Comparison of ENCODE assay signal across 7 mouse cellular contexts in the genomic region with DNA sequence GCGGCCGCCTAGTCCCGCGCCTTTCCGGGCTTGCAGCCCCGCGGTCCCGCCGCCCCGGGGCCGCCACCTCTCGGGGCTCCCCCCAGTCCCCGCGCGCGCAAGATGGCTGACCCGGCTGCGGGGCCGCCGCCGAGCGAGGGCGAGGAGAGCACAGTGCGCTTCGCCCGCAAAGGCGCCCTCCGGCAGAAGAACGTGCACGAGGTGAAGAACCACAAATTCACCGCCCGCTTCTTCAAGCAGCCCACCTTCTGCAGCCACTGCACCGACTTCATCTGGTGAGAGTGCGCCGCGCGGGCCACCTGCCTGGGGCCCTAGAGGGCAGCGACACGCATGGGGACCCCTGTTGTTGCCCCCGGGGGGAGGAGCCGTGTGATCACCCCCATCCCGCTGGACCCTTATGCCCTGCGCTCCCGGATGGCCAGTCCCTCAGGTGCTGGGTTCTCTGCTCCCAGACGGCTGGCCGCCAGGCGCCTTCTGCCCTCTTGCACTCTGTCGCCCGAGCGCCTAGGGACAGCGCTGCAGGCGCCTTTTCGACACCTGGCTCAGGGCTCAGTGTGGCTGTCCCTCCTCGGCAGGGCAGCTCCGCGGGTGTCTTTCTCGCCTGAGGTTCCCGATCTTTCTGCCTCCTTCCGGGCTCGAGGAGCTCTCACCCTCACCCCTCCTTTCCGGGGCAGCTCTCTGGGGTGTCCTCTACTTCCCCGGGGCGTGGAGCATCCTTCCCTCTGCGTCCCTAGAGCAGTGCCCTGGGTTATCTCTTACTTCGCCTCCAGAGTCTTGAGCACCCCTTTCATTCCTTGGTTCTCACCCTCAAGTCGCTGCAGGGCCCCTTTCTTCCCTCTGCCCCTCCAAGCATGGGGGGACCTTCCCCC. TPM values are rescaled to one million over a fixed set of nuclear protein-coding genes. Genes with fewer than 3 reads are reported as not detected.
A peak's percentile ranks its signal among the peaks of the same experiment; 100 is the strongest.
DNase-seq lines count a peak whose midpoint lies in the region; ATAC-seq lines count a peak whose summit lies in the region.

No protein-coding gene starts in this region.

- no peaks in the 10 kb centered on the region for H3K9me3 ChIP-seq in embryonic facial prominence, embryonic 14.5 days (ENCODE audit: control insufficient read depth, low read length)
- H3K9me3 ChIP-seq in hindbrain, embryonic 11.5 days (ENCODE audit: control insufficient read depth, low read length): no peaks in the 10 kb centered on the region
- no peaks in the 10 kb centered on the region for H3K9me3 ChIP-seq in liver, embryonic 16.5 days (replicated peaks; ENCODE audit: control insufficient read depth, low read length)
- H3K9me3 ChIP-seq in neural tube, embryonic 13.5 days: no peaks in the 10 kb centered on the region

- WGBS in embryonic facial prominence, embryonic 14.5 days: under 1% methylated on average over 23 of the region's 66 CpGs
- under 1% methylated on average over 63 of the region's 66 CpGs for WGBS in hindbrain, embryonic 11.5 days
- WGBS in liver, embryonic 16.5 days (ENCODE audit: insufficient replicate concordance): under 1% methylated on average over 50 of the region's 66 CpGs
- WGBS in neural tube, embryonic 13.5 days: under 1% methylated on average over 66 of the region's 66 CpGs

- H3K4me2 ChIP-seq in embryonic facial prominence, embryonic 14.5 days (ENCODE audit: low read depth, low read length): peak overlapping the region; percentile 98
- peak overlapping the region; percentile 91 for H3K4me2 ChIP-seq in hindbrain, embryonic 11.5 days (replicated peaks; ENCODE audit: low read depth, low read length)
- peak overlapping the region; percentile 58 for H3K4me2 ChIP-seq in liver, embryonic 16.5 days (ENCODE audit: low read depth, low read length)
- peak overlapping the region; percentile 85 for H3K4me2 ChIP-seq in neural tube, embryonic 13.5 days

- peaks cover 39% of the 10 kb centered on the region for H3K27me3 ChIP-seq in embryonic facial prominence, embryonic 14.5 days (replicated peaks; ENCODE audit: control insufficient read depth, insufficient read depth, low read length)
- peaks cover 16% of the 10 kb centered on the region for H3K27me3 ChIP-seq in hindbrain, embryonic 11.5 days (ENCODE audit: control insufficient read depth, insufficient read depth, low read length)
- peaks cover 24% of the 10 kb centered on the region for H3K27me3 ChIP-seq in liver, embryonic 16.5 days (ENCODE audit: control insufficient read depth, insufficient read depth, low read depth, low read length)
- peaks cover 54% of the 10 kb centered on the region for H3K27me3 ChIP-seq in neural tube, embryonic 13.5 days

- H3K36me3 ChIP-seq in embryonic facial prominence, embryonic 14.5 days (ENCODE audit: control insufficient read depth, insufficient read depth, low read length): no peaks in the 10 kb centered on the region
- no peaks in the 10 kb centered on the region for H3K36me3 ChIP-seq in hindbrain, embryonic 11.5 days (ENCODE audit: control insufficient read depth, insufficient read depth, low read length)
- H3K36me3 ChIP-seq in liver, embryonic 16.5 days (ENCODE audit: control insufficient read depth, insufficient read depth): no peaks in the 10 kb centered on the region
- H3K36me3 ChIP-seq in neural tube, embryonic 13.5 days: no peaks in the 10 kb centered on the region

- H3K9ac ChIP-seq in embryonic facial prominence, embryonic 14.5 days (ENCODE audit: low read depth, low read length): peak overlapping the region; percentile 56
- peak overlapping the region; percentile 53 for H3K9ac ChIP-seq in hindbrain, embryonic 11.5 days (ENCODE audit: low read depth, low read length)
- H3K9ac ChIP-seq in liver, embryonic 16.5 days (ENCODE audit: low read depth, low read length): peak overlapping the region; percentile 42
- H3K9ac ChIP-seq in neural tube, embryonic 13.5 days: peak overlapping the region; percentile 69

- H3K4me3 ChIP-seq in embryonic facial prominence, embryonic 14.5 days (ENCODE audit: low read depth, low read length): peak overlapping the region; percentile 59
- peak overlapping the region; percentile 55 for H3K4me3 ChIP-seq in hindbrain, embryonic 11.5 days (ENCODE audit: low read depth, low read length)
- peak overlapping the region; percentile 50 for H3K4me3 ChIP-seq in liver, embryonic 16.5 days (ENCODE audit: low read depth, low read length)
- H3K4me3 ChIP-seq in neural tube, embryonic 13.5 days: peak overlapping the region; percentile 67

- H3K27ac ChIP-seq in embryonic facial prominence, embryonic 14.5 days (replicated peaks; ENCODE audit: low read depth, low read length): no peak overlapping the region
- H3K27ac ChIP-seq in hindbrain, embryonic 11.5 days (ENCODE audit: low read depth, low read length): no peak overlapping the region
- H3K27ac ChIP-seq in liver, embryonic 16.5 days (ENCODE audit: low read length): no peak overlapping the region
- peak overlapping the region; percentile 42 for H3K27ac ChIP-seq in neural tube, embryonic 13.5 days (replicated peaks)

- DNase-seq in ES-CJ7 (ENCODE audit: low read depth, low spot score): peak; percentile 14
- peak; percentile 17 for DNase-seq in adrenal gland, postnatal 25 days
- no peak for DNase-seq in embryonic facial prominence, embryonic 14.5 days (ENCODE audit: low spot score)
- DNase-seq in hindbrain, embryonic 11.5 days (ENCODE audit: low spot score): no peak
- DNase-seq in thymus, postnatal 0 days (ENCODE audit: low spot score): peak; percentile 79

- peak; percentile 24 for ATAC-seq in embryonic facial prominence, embryonic 14.5 days (ENCODE audit: low read depth)
- peak; percentile 65 for ATAC-seq in hindbrain, embryonic 11.5 days (ENCODE audit: low FRiP score)
- ATAC-seq in liver, embryonic 16.5 days (ENCODE audit: low read depth): peak; percentile 39
- ATAC-seq in neural tube, embryonic 13.5 days (ENCODE audit: low read depth): peak; percentile 78

- peaks cover 6% of the 10 kb centered on the region for H3K4me1 ChIP-seq in embryonic facial prominence, embryonic 14.5 days (ENCODE audit: control insufficient read depth, insufficient read depth, low read length)
- H3K4me1 ChIP-seq in hindbrain, embryonic 11.5 days (replicated peaks; ENCODE audit: control insufficient read depth, insufficient read depth, low read length): 0 out of 2 replicates have a peak, but pooled peaks cover 2% of the 10 kb centered on the region
- H3K4me1 ChIP-seq in liver, embryonic 16.5 days (ENCODE audit: control insufficient read depth, low read depth, low read length): no peaks in the 10 kb centered on the region; the same call in none of the 2 replicates
- H3K4me1 ChIP-seq in neural tube, embryonic 13.5 days (replicated peaks): peaks cover 25% of the 10 kb centered on the region

RNA-seq across cellular contexts. Expression of a gene that starts 0.9 kb away (rescaled TPM):
- total RNA-seq in adrenal gland, postnatal 25 days (2021): 6.1 and 10.7 TPM in 2 replicates
- polyA plus RNA-seq in embryonic facial prominence, embryonic 14.5 days (2014; fragmentation: Nextera tagmentation; extraction: Ambion mirVana): 8.8 and 10.1 TPM in 2 replicates
- polyA plus RNA-seq in hindbrain, embryonic 11.5 days (2014; fragmentation: Nextera tagmentation; extraction: Ambion mirVana): 17.8 and 22.3 TPM in 2 replicates
- polyA plus RNA-seq in liver, embryonic 16.5 days (2015; fragmentation: Nextera tagmentation; extraction: Ambion mirVana): 4.7 and 4.8 TPM in 2 replicates
- 52.9 and 60.9 TPM in 2 replicates for polyA plus RNA-seq in neural tube, embryonic 13.5 days (2015; fragmentation: Nextera tagmentation; extraction: Ambion mirVana)
- 151 and 206 TPM in 2 replicates for polyA plus RNA-seq in thymus, postnatal 0 days (2015; fragmentation: Nextera tagmentation; extraction: Ambion mirVana)

Comparison
In these comparisons a context has a peak if more than half of its experiments do, and no peak if none do; other contexts are left out.
1. DNase-seq: peak in ES-CJ7 (single experiment), adrenal gland, postnatal 25 days (single experiment) and thymus, postnatal 0 days (single experiment); none in embryonic facial prominence, embryonic 14.5 days (single experiment) and hindbrain, embryonic 11.5 days (single experiment).
2. ATAC-seq: peak in every context shown above with its lines; median percentile 78 in neural tube, embryonic 13.5 days; 65 in hindbrain, embryonic 11.5 days; 39 in liver, embryonic 16.5 days; 24 in embryonic facial prominence, embryonic 14.5 days.
3. Peak in every context shown above with its lines, with median percentiles within 50 percentile points of each other: H3K4me2 ChIP-seq, H3K4me3 ChIP-seq and H3K9ac ChIP-seq.